Mouse (Mus musculus) lung, postnatal 10 days (tissue): Measurements from ENCODE around the gene Rmnd5a.
A peak's percentile ranks its signal among the peaks of the same experiment; 100 is the strongest.
"Not testable (repeated sequence)": the region's sequence is repeated elsewhere in the genome, so short reads cannot be mapped to it uniquely, and the experiment has no call there.

Experiments
- DNase-seq: peaks from one replicate; pipeline ENCODE4 v3.0.0; 2021

Gene Rmnd5a

DNA sequence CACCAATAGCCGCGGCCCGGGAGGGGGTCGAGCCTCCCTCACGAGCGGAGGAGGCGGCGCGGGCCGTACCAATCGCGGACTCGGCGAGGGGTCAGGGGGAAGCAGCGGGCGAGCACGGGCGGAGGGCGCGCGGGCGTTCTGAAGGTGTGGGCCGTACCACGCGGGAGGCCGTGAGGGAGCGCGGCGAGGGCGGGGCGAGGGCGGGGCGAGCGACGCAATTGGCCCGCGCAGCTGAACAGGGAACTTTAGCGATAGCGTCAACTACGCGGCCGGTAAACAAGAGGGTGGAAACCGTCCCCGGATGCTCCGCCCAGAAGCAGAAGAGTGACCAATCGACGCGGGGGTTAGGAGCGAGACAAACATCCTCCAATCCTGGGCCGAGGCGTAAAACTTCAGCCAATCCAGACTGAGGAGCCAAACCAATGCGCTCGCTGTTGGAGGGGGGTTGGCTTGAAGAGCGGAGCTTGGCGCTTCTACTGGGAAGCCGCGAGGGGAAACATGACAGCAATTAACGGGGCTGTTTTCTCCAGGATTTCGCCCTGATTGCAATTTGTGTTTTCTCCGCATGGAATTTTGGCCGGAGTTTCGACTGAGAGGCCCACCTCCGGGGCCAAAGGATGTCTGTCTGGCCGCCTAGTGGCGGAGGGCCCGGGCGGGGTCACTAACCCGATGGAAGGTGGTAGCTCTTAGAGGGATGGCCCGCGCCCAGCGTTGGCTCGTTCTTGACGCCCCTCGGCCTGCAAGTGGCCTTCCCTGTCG lies at the start of gene Rmnd5a:
TSS of gene Rmnd5a (minus strand) at position 146 of the 759 bp plus-strand sequence.
- peak; percentile 99 for DNase-seq

DNA sequence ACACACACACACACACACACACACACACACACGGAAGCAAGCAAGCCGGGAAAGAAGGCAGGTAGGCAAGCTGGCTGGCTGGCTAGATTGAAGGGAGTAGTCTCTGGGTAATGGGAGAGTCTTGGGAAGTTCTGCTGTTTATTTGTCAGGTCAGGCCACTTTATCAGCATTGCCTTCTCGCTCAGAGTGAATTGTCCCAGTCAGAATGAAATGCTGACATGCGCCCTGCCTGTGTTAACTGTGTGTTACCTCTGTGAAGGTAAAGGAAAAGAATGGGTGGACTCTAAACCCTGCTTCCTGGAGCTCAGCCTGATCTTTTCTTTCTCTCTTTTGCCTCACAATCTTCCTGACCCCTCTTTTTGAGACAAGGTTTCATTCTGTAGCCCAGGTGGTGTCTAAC lies 47.5 kb upstream of the Rmnd5a start:
- DNase-seq = no peak

- no peak for DNase-seq
Observed at GRCm38 (mm10) chr6:71486867-71487266, 46.4 kb upstream of the Rmnd5a start.

DNA sequence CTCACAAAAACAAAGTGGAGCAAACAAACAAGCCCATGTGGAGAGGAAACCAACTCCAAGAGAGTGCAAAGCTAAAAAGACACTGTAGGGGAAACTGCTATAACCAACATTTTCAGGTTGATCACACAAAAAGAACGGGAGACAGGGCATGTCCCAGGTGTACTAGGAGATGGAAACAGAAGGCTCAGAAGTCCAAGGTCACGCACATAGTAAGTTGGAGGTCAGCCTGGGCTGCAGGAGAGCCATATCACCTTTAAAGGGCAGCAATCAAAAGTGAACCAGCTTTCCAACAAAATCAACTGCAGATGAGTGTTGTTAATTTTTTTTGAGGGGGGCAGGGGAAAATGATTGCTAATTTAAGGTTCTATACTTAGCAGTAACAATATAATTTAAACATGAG lies 45.8 kb upstream of the Rmnd5a start:
- DNase-seq = no peak

GRCm38 (mm10) chr6:71485246-71485645 lies 44.8 kb upstream of the Rmnd5a start:
- no peak for DNase-seq

DNA sequence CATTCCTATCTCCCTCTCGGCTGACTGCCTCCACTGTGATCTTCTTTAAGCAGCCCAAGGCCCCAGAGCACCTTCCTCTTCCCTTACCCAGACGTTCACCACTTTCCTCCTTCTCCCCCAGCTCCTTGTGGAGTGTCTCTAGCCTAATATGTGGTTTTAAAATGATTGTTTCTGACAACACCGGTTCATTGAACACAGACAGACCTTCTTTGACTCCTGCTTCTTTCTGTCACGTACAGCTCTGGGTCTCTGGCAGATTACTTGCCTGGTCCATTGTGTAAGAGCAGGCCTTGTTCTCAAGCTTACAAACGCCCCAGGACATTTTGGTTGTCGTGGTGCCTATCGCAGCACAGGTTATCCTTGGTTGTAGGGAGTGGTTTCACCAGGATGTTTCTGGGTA lies 40.7 kb upstream of the Rmnd5a start:
- no peak for DNase-seq

- no peak for DNase-seq
Observed at GRCm38 (mm10) chr6:71480136-71480535, 39.7 kb upstream of the Rmnd5a start.

DNA sequence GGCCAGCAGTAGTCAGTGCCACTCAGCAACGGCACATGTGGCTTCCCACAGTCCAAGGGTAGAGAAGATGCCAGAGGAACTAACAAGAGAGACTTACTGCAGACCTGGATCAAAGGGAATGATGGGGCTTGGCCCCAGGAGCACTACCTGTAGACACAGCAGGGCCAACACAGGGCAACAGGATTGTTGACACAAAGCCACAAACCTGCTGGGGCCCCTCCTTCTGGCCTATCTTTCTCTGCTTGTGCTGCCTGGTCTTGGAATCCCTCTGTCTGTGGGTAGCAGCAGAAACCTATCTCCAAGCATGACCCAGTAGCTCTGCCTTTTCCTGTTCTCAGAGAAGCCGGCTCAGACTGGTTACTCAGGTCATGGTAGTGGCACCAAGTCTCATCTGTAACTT lies 39.2 kb upstream of the Rmnd5a start:
- DNase-seq = not testable (repeated sequence)

GRCm38 (mm10) chr6:71478816-71479568 lies 38.6 kb upstream of the Rmnd5a start:
- not testable (repeated sequence) for DNase-seq

GRCm38 (mm10) chr6:71476783-71477182 lies 36.3 kb upstream of the Rmnd5a start:
- DNase-seq = no peak

DNA sequence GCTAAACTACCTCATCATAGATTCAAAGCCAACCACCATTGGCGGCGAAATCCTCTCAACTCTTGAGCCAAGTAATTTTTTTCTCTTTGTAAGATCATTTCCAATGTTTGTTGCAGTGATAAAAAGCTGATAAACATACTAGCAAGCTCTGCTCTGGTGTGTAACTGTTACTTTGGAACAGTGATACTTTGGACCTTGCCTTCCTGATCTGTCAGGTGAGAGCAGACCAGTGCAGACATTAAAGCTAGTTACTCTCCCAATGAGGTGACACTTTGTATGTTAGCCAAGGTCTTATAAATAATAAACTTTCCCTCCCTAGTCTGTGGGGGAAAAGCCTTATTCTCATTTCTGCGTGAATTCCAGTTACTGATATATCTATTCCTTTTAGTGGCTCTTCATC lies 35.2 kb upstream of the Rmnd5a start:
- no peak for DNase-seq

DNA sequence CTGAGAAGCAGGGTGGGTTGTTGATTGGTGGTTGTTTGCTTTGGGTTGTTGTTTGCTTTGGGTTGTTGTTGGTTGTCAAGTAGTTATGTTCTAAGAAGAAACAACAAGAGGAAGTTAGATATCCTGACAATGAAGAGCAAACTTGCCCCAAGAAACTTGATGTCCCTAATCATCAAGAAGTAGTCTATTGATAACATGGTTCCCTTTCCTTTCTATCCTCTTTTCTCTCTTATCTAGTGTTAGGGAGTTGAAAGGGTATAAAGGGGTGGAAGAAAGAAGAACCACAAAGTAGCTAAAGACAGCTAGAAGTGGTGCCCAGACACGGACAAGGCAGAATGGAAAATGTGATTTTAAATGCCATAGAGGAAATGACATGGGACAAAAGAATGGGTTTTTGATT lies 32.3 kb upstream of the Rmnd5a start:
- no peak for DNase-seq

GRCm38 (mm10) chr6:71471830-71472520 lies 31.5 kb upstream of the Rmnd5a start:
- no peak for DNase-seq

DNA sequence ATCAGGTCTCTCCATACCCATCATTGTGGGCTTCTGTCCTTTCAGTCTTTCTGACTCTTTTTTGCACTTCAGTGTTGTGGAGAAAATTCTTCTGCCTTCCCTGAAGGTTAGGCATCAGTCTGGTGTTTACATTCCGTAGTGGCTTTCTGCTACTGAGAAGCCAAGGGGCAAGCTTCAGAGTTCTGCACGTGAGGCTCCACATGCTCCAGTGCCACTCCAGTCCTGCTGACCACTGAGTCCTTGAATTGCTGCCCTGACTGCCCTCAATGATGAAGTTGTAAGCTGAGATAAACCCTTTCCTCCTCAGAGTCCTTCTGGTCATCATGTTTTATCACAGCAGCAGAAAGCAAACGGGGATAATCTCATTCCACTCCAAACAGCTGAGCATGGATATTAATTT lies 28.9 kb upstream of the Rmnd5a start:
- no peak for DNase-seq

GRCm38 (mm10) chr6:71467766-71468165 lies 27.3 kb upstream of the Rmnd5a start:
- no peak for DNase-seq

DNA sequence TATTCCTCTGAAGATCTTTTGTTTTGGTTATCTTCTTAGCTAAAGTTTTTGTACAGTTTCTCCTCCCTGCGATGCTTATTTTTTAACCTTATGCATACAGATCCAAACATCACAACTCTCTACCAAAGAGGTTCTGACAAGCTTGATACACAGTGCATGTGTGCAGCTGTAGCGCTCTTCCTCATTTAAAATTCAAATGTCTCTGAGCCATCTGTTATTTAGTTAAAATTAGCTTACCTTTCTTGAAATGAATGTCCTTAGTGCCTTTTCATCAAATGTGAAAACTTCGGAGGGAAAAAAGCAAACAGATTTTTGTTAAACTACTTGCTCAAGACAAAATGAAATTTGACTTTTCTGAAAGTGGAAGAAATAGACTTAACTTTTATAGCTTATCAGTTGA lies 24.7 kb upstream of the Rmnd5a start:
- no peak for DNase-seq

DNA sequence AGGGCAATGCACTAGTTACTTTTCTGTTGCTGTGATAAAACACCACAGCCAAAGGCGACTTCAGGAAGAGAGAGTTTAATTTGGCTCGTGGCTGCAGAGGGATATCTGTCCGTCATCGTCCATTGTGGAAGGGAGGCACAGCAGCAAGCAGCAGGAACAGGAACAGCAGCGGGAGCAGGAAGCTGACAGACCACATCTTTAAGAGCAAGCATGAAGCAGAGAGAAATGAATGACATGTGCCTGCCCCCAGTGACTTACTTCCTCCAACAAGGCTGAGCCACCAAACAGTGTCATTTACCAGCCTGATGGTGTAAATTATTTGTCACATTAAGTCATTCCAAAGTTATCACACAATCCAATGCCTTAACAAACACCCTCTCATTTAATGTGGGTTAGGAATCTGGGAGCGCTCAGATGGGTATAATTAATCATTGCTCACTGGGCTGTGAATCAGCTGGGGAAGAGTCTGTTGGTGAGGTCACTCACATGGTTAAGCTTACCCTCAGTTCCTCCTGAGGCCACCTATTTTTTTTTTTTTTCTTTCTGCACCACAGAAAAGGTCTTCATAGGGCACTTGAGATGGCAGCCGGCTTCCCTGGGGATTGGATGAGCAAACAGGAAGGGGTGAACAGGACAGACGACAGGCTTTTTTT lies 17.6 kb upstream of the Rmnd5a start:
- no peak for DNase-seq

DNA sequence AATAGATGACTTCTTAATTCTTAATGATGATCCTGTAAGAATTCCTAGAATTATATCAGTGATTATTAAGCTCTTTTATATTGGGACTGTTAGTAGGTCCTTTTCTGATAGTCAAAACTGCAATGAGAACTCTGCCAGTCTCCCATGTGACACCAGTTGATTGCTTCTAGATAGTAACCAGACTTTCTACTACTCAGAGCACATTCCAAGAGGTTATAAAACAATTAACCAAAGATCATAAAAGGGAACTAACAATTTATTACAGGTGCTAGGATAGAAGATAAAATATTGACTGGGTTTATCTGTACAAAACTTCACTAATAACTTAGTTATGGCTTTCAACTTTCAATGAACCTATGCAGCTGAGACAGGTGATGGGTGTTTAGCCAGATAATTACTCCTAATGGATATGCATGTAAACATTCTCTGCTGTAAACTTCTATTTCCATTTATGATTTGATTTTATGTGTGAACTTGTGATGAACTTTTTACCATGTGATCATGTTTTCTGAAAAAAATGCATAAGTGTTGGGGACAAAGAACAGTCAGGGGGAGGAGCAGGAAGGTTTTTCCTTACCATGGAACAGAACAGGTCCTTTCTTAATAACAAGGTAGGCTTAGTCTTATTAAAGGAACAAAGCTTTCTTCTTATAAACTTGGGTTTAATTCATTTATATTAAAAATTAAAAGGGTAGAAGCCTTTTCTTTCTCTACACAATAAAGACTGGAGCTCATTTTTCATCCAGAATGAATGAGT lies 13.7 kb upstream of the Rmnd5a start:
- DNase-seq = not testable (repeated sequence)

DNA sequence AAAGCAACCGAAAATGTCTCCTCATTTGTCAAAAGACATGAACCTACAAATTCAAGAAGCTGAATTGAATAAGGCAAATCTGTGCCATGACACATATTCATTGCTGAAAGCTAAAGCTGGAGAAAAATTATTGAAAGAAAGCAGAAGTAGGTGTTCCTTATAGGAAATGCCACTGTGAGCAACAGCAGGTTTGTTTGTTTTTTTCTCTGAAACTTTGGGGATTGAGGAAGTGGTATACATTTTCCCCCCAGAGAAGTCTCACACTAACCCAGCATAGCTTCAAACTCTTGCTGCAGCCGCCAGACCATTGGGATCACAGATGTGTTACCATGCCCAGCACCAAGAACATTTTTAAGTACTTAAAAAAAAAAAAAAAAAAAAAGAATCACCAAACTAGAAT lies 12.4 kb upstream of the Rmnd5a start:
- DNase-seq = no peak

DNA sequence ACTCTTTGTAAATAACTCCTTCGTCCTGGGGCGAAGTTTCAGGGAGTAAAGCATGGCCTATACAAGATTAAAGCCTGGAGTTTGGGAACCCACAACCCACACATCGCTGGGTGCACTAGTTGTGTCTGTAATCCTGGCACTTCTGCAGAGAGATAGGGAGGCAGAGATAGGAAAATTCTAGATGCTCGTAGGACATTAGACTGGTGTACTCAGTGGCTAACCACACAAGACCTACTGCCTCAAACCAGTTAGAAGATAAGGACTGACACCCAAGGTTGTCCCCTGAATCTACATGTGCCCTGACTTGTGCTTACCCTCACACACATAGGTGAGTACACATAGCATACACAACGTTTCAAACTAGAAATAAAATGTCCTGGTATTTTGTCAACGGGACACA lies 5.1 kb upstream of the Rmnd5a start:
- no peak for DNase-seq

- DNase-seq = no peak
Observed at GRCm38 (mm10) chr6:71444756-71445155, 4.3 kb upstream of the Rmnd5a start.

DNA sequence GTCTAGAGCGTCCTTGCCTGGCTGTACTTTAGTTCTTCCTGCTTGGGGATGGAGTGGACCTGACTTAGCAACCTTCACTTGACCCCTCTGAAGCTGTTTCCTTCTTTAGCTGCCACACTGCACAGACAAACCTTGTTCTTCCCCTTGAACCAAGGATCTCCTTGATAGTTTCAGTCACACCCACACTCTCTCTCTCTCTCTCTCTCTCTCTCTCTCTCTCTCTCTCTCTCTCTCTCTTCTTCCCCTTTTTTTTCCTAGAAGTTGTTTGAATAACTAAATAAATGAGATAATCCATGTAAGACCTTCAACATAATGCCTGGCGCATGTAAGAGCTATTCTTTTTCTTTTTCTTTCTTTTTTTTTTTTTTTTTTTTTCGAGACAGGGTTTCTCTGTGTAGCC lies 1.7 kb upstream of the Rmnd5a start:
- no peak for DNase-seq

GRCm38 (mm10) chr6:71441251-71441580 lies 779 bp upstream of the Rmnd5a start:
- no peak for DNase-seq
